Mouse (Mus musculus) cortical plate, adult 2 months (tissue): ENCODE data around the gene Slc25a30.

Experiments
- CTCF ChIP-seq: fragments of 200-500 bp; IDR thresholded peaks from 2 replicates; pipeline ENCODE4 v1.5.1; 2011; ENCODE audit warnings: mild to moderate bottlenecking, control low read depth, low read length; ENCODE audit not compliant: insufficient read depth; ENCODE audit errors: extremely low read depth
- POLR2A ChIP-seq: fragments of 200-500 bp; IDR thresholded peaks from 2 replicates; pipeline ENCODE4 v1.6.1; 2011; ENCODE audit warnings: mild to moderate bottlenecking, low read length, control low read depth; ENCODE audit not compliant: insufficient read depth; ENCODE audit errors: extremely low read depth

DNA sequence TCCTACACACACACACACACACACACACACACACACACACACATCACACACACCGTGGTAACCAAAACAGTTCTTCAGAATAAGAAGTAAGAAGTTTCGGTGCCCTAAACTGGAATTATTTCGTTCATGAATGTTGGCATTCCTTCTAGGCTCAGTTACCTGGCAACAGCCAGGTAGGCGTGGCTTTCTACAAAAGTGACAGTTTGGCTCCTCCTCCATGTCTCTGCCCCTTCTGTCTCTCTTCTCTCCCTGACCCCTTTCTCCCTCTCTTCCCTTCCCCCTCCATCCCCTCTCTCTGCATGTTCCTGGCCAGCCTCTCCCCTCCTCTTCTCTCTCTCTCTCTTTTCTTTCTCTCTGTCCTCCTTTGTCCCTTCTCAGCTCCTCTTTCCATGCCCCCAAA, 46.1 kb upstream of the Slc25a30 start:
- no peak for TF ChIP-seq CTCF
- no peak for TF ChIP-seq POLR2A
